Mouse (Mus musculus) layer of hippocampus, adult 8-10 months (tissue): Measurements from ENCODE around the gene Kcna7. TPM values are rescaled to one million over a fixed set of nuclear protein-coding genes. Genes with fewer than 3 reads are reported as not detected.

Source experiments
- DNase-seq, 2 experiments: peaks; one replicate each; pipeline ENCODE4 v3.0.0; 2022; ENCODE audit warnings: low spot score in 2 of 2
- microRNA-seq, 2 experiments: library from miRNA; unstranded; fragments of <30 nt; microRNA quantifications; one replicate each; pipeline ENCODE4 v1.2.0; 2022
- total RNA-seq, 4 experiments: library from RNA; stranded (reverse); gene quantifications; 2 replicates each; pipeline ENCODE4 v1.2.4; 2022

Gene Kcna7
- total RNA-seq, 4 experiments from 2014 or later: 0.14 TPM; not detected in 3

DNA sequence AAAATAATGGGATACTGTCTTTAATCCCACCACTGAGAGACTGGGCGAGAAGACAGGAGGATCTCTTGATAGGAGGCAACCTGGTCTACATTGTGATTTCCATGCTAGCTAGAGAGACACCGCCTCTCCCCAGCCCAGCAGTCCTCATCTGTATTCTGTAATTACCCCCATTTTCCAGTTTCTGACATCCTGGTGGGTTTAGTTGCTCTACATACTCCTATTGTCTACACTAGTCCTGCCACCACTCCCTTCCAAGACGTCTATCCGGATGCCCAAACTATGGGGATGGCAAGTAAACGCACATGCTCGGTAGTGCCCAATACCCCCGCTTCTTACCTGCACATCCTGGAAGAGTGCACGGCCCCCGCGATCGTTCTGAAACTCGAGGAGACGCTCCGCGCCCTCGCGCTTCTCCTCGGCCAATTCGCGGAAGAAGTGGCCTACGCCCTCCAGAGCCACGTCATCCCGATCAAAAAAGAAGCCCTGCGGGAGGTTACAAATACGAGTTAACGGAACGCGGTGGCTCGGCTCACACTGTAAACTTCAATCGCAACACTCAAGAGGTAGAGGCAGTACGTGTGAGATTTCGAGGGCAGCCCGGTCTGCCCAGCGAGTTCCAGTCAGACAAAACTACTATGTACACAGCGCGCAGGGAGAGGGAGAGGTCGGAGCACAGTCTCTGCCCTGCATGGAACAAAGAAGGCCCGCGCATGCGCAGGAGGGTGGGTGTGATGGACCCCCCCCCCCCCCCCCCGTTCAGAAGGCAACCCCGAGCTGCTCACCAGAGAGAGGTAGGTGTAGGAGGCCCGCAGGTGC is 53.5 kb downstream of the Kcna7 start:
- DNase-seq: peak; percentile 68 to 71

Small RNA genes lying within 50 kb of the gene (microRNA-seq; reads per million reads assigned to microRNA genes)
- 0 reads per million in 2 experiments for gene Gm22133

Other genes starting within 250 kb of the Kcna7 start
- 1,000 to 10,000 TPM; 1,166 to 1,245 (median 1,206) TPM for gene Slc17a7, start 241.7 kb upstream of the Kcna7 start, total RNA-seq
- under 1 TPM in 2 of 4 experiments, not detected in 2; 0.20 to 0.51 TPM for gene Gfy, start 226.1 kb upstream of the Kcna7 start, total RNA-seq
- not detected for gene Pth2, start 224.7 kb upstream of the Kcna7 start, total RNA-seq
- gene Ccdc155, start 200.8 kb upstream of the Kcna7 start, total RNA-seq: 1 to 10 TPM; 2.5 to 4.8 (median 3.6) TPM
- 1 to 10 TPM; 2.1 to 3.3 (median 2.6) TPM for gene Dkkl1, start 193.5 kb upstream of the Kcna7 start, total RNA-seq
- gene Tead2, start 189.9 kb upstream of the Kcna7 start, total RNA-seq: 1 to 10 TPM; 2.2 to 5.4 (median 3.7) TPM
- 10 to 100 TPM in 2 of 4 experiments, 1 to 10 TPM in 2; 6.3 to 34.1 (median 18.1) TPM for gene Cd37, start 166.5 kb upstream of the Kcna7 start, total RNA-seq
- 1 to 10 TPM; 1.9 to 3.4 (median 2.6) TPM for gene Slc6a16, start 164.6 kb upstream of the Kcna7 start, total RNA-seq
- gene Slc6a21, start 128.1 kb upstream of the Kcna7 start, total RNA-seq: not detected
- gene Trpm4, start 71.9 kb upstream of the Kcna7 start, total RNA-seq: 10 to 100 TPM; 16.0 to 25.6 (median 19.4) TPM
- gene Hrc, start 70.4 kb upstream of the Kcna7 start, total RNA-seq: under 1 TPM in 2 of 4 experiments, not detected in 2; 0.21 to 0.39 TPM
- 100 to 1,000 TPM; 123 to 143 (median 133) TPM for gene Ppfia3, start 38.6 kb upstream of the Kcna7 start, total RNA-seq
- gene Lin7b, start 35.1 kb upstream of the Kcna7 start, total RNA-seq: 100 to 1,000 TPM; 131 to 156 (median 140) TPM
- gene Snrnp70, start 9.9 kb upstream of the Kcna7 start, total RNA-seq: 100 to 1,000 TPM; 387 to 503 (median 439) TPM
- gene Ntf5, start 8.0 kb downstream of the Kcna7 start, total RNA-seq: under 1 TPM in 3 of 4 experiments, not detected in 1; 0.31 to 0.39 (median 0.31) TPM
- under 1 TPM in 1 of 4 experiments, not detected in 3; 0.52 TPM for gene Lhb, start 15.2 kb downstream of the Kcna7 start, total RNA-seq
- 10 to 100 TPM; 16.0 to 23.3 (median 20.2) TPM for gene Gys1, start 29.2 kb downstream of the Kcna7 start, total RNA-seq
- gene Ruvbl2, start 32.4 kb downstream of the Kcna7 start, total RNA-seq: 10 to 100 TPM; 31.7 to 38.7 (median 35.4) TPM
- 100 to 1,000 TPM; 176 to 331 (median 227) TPM for gene Ftl1, start 54.2 kb downstream of the Kcna7 start, total RNA-seq
- 10 to 100 TPM; 70.0 to 78.6 (median 73.2) TPM for gene Bax, start 61.2 kb downstream of the Kcna7 start, total RNA-seq
- gene Tulp2, start 76.2 kb downstream of the Kcna7 start, total RNA-seq: not detected
- gene Gm45808, start 81.2 kb downstream of the Kcna7 start, total RNA-seq: 1 to 10 TPM in 1 of 4 experiments, not detected in 3; 2.0 TPM
- 1 to 10 TPM; 5.6 to 6.3 (median 6.2) TPM for gene Dhdh, start 83.2 kb downstream of the Kcna7 start, total RNA-seq
- gene Nucb1, start 104.8 kb downstream of the Kcna7 start, total RNA-seq: 100 to 1,000 TPM; 101 to 135 (median 117) TPM
- 10 to 100 TPM; 15.2 to 24.6 (median 19.0) TPM for gene Ppp1r15a, start 120.6 kb downstream of the Kcna7 start, total RNA-seq
- 1 to 10 TPM in 3 of 4 experiments, under 1 TPM in 1; 0.80 to 1.9 (median 1.5) TPM for gene Plekha4, start 120.7 kb downstream of the Kcna7 start, total RNA-seq
- not detected for gene Hsd17b14, start 149.2 kb downstream of the Kcna7 start, total RNA-seq
- gene Bcat2, start 164.5 kb downstream of the Kcna7 start, total RNA-seq: 10 to 100 TPM; 23.2 to 33.0 (median 29.9) TPM
- gene Fgf21, start 209.8 kb downstream of the Kcna7 start, total RNA-seq: not detected
- under 1 TPM in 3 of 4 experiments, not detected in 1; 0.20 to 0.28 (median 0.21) TPM for gene Fut1, start 211.6 kb downstream of the Kcna7 start, total RNA-seq
- under 1 TPM in 3 of 4 experiments, not detected in 1; 0.14 to 0.27 (median 0.22) TPM for gene Izumo1, start 216.2 kb downstream of the Kcna7 start, total RNA-seq
- gene Rasip1, start 221.8 kb downstream of the Kcna7 start, total RNA-seq: 1 to 10 TPM; 5.8 to 7.5 (median 6.6) TPM
- 1 to 10 TPM; 1.5 to 4.4 (median 2.4) TPM for gene Mamstr, start 234.3 kb downstream of the Kcna7 start, total RNA-seq